Mouse (Mus musculus): ENCODE results near the gene Gm9833. TPM values are rescaled to one million over a fixed set of nuclear protein-coding genes. Genes with fewer than 3 reads are reported as not detected.
A peak's percentile ranks its signal among the peaks of the same experiment; 100 is the strongest.
"Not testable (repeated sequence)": the region's sequence is repeated elsewhere in the genome, so short reads cannot be mapped to it uniquely, and the experiment has no call there.

Gene Gm9833
- 2.5 and 3.2 TPM in 2 replicates for polyA plus RNA-seq (2014; fragmentation: Nextera tagmentation; extraction: Ambion mirVana)

DNA sequence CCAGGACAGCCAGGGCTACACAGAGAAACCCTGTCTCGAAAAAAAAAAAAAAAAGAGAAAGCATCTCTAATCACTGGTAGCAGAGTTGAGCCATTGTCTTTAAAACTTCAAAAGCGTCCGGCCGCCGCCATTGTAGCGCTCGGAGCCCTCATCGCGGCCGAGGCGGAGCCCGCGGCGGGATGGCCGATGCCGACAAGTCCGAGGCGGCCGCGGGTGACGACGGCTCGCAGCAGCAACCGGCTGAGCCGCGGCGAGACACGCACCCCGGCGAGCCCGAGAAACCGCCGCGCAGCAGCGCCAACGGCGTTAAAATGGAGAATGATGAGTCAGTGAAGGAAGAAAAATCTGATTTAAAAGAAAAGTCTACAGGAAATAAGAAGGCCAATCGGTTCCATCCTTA is at the start of gene Gm9833:
Gene Gm9833 (plus strand): TSS at position 117 of the 400 bp plus-strand sequence.
- H3K4me2 ChIP-seq = peak within 1 kb of the TSS; percentile 28
- not testable (repeated sequence) for DNase-seq (ENCODE audit: low spot score); ATAC-seq (replicated peaks; ENCODE audit: low FRiP score); H3K4me3 ChIP-seq (ENCODE audit: low read depth, low read length); H3K36me3 ChIP-seq (ENCODE audit: control insufficient read depth, insufficient read depth, low read length); H3K27ac ChIP-seq (ENCODE audit: low read depth, low read length); H3K9me3 ChIP-seq (ENCODE audit: control insufficient read depth, low read length); H3K4me1 ChIP-seq (replicated peaks; ENCODE audit: control insufficient read depth, insufficient read depth, low read length); H3K9ac ChIP-seq (ENCODE audit: low read depth, low read length)
- WGBS = 41% methylated on average over 30 of the region's 38 CpGs
- peaks cover 12% of the 10 kb centered on the region for H3K27me3 ChIP-seq (replicated peaks; ENCODE audit: control insufficient read depth, insufficient read depth, low read length)

DNA sequence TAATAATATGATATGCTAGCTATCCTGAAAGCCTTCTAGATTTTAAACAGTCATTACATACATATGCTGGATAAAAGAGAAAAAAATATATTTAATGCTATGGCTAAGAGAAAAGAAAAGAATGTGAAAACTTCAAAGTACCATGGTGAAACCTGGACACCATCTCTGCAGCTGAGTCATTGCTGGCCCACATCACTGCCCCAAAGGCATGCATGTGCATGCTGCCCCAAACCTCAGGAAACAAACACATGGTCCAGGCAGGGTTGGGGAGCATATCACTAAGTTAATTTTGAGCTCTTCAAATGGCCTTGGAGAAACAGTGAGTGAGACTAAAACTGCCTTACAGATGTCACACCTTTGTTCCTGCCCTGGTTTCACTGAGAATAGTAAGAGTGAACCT is 17.8 kb upstream of the Gm9833 start:
- no peaks in the 10 kb centered on the region for H3K4me1 ChIP-seq (replicated peaks; ENCODE audit: control insufficient read depth, insufficient read depth, low read length)
- no peak overlapping the region for H3K4me3 ChIP-seq (ENCODE audit: low read depth, low read length)
- no peak for DNase-seq (ENCODE audit: low spot score)
- H3K4me2 ChIP-seq = no peak overlapping the region
- H3K27ac ChIP-seq (ENCODE audit: low read depth, low read length) = no peak overlapping the region
- no peaks in the 10 kb centered on the region for H3K36me3 ChIP-seq (ENCODE audit: control insufficient read depth, insufficient read depth, low read length)
- H3K27me3 ChIP-seq (replicated peaks; ENCODE audit: control insufficient read depth, insufficient read depth, low read length) = no peaks in the 10 kb centered on the region
- ATAC-seq (replicated peaks; ENCODE audit: low FRiP score) = no peak
- H3K9me3 ChIP-seq (ENCODE audit: control insufficient read depth, low read length) = no peaks in the 10 kb centered on the region
- no peak overlapping the region for H3K9ac ChIP-seq (ENCODE audit: low read depth, low read length)

DNA sequence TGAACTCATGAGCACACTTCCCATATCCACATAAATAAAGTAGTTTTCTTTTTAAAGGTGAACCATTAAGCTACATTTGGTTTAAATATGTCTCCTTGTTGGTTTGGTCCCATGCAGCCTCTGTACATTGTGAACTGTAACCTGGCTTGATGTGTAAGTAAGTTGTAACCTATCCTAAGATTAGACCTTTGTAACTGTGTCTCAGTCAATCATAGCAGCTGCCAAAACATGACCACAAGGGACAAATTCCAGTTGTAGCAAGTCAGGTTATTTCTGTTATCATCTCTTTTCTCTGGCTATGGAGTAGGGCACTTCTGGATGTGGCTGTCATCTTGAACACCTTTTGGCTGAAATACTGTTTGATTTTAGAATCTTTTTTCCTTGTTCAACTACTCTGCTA is 12.1 kb upstream of the Gm9833 start:
- H3K9ac ChIP-seq (ENCODE audit: low read depth, low read length) = no peak overlapping the region
- H3K4me2 ChIP-seq = no peak overlapping the region
- DNase-seq (ENCODE audit: low spot score) = no peak
- ATAC-seq (replicated peaks; ENCODE audit: low FRiP score) = no peak
- no peaks in the 10 kb centered on the region for H3K4me1 ChIP-seq (replicated peaks; ENCODE audit: control insufficient read depth, insufficient read depth, low read length)
- H3K4me3 ChIP-seq (ENCODE audit: low read depth, low read length) = no peak overlapping the region
- H3K27ac ChIP-seq (ENCODE audit: low read depth, low read length) = no peak overlapping the region
- no peaks in the 10 kb centered on the region for H3K36me3 ChIP-seq (ENCODE audit: control insufficient read depth, insufficient read depth, low read length)
- no peaks in the 10 kb centered on the region for H3K27me3 ChIP-seq (replicated peaks; ENCODE audit: control insufficient read depth, insufficient read depth, low read length)
- no peaks in the 10 kb centered on the region for H3K9me3 ChIP-seq (ENCODE audit: control insufficient read depth, low read length)

DNA sequence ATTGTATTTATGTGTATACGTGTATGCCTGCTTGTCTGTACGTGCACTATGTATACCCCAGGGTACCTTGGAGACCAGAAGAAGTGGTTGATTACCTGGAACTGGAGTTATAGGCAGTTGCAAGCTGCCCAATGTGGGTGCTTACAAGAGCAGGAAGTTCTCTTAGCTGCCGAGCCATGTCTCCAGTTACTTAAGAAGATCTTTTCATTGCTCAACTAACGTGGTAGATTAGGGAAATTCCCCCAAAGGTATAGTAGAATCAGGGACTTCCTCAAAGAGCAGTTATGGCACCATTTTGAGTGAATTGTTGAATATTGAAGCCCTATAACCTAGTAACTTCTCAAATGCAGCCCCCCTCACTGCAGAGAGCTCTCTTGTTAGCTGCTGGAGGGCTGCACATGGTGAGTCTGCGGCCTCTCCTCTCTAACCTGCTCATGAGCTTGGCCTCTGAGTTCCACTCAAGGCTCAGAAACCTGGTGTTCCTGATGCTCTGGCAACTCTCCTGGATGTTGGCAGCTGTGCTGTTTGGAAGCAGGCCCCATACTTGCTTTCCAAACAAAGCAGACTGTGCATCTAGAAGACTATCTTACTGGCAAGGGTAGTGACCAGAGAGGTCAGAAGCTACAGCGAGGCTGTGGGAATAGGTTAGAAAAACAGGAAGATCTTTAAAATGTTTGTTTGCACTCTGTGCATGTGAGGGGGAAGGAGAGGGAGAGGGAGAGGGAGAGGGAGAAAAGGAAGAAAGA is 10.6 kb upstream of the Gm9833 start:
- Histone ChIP-seq H3K27ac (ENCODE audit: low read depth, low read length) (no peak overlapping the region), H3K9me3 (ENCODE audit: control insufficient read depth, low read length) (no peaks in the 10 kb centered on the region), H3K36me3 (ENCODE audit: control insufficient read depth, insufficient read depth, low read length) (no peaks in the 10 kb centered on the region), H3K4me3 (ENCODE audit: low read depth, low read length) (no peak overlapping the region), H3K9ac (ENCODE audit: low read depth, low read length) (no peak overlapping the region), H3K27me3 (replicated peaks; ENCODE audit: control insufficient read depth, insufficient read depth, low read length) (no peaks in the 10 kb centered on the region), H3K4me1 (replicated peaks; ENCODE audit: control insufficient read depth, insufficient read depth, low read length) (no peaks in the 10 kb centered on the region), H3K4me2 (no peak overlapping the region)
- DNase-seq (ENCODE audit: low spot score) (no peak), ATAC-seq (replicated peaks; ENCODE audit: low FRiP score) (no peak)
- 68% methylated on average over 6 of the region's 6 CpGs for WGBS

DNA sequence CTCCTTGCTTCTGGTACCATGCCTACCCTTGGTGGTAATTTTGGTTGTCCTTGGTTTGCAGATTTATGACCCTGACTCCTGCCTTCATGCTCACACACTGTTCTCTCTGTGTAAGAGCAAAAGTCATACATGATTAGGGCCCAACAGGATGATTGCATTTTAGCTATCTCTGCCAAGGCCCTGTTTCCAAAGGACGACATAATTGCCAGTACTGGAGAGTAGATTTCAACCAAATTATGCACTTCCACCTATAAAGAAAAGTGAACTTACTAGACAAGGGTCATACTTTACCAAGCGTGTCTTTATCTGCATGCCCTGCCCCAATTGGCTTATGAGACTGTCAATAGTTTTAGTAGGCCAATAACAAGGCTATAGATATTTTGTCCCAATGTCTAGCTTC is 9.8 kb upstream of the Gm9833 start:
- H3K4me3 ChIP-seq (ENCODE audit: low read depth, low read length) = no peak overlapping the region
- ATAC-seq (replicated peaks; ENCODE audit: low FRiP score) (no peak), DNase-seq (ENCODE audit: low spot score) (no peak)
- no peak overlapping the region for H3K4me2 ChIP-seq
- no peaks in the 10 kb centered on the region for H3K36me3 ChIP-seq (ENCODE audit: control insufficient read depth, insufficient read depth, low read length)
- WGBS = 88% methylated on average over 2 of the region's 2 CpGs
- H3K9me3 ChIP-seq (ENCODE audit: control insufficient read depth, low read length) = no peaks in the 10 kb centered on the region
- H3K4me1 ChIP-seq (replicated peaks; ENCODE audit: control insufficient read depth, insufficient read depth, low read length) = no peaks in the 10 kb centered on the region
- H3K27me3 ChIP-seq (replicated peaks; ENCODE audit: control insufficient read depth, insufficient read depth, low read length) = no peaks in the 10 kb centered on the region
- H3K9ac ChIP-seq (ENCODE audit: low read depth, low read length) = no peak overlapping the region
- no peak overlapping the region for H3K27ac ChIP-seq (ENCODE audit: low read depth, low read length)

DNA sequence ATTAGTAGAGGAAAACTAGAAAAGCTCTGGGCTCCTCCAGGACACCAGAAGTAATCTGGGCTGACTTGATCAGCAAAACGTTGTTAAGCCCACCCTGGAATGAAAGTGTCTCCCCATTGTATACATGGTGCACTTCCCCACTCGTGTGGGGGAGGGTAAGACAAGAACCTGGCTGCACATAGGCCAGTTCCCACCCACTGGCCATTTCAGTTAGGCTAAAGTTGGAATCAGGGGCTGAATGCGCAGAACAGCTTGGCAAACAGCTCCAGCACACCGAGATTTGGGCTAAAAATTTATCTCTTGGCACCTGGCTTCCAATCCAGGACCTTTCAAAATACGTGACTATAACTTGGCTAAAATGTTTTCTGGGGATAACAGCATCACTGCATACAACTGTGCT is 6.6 kb upstream of the Gm9833 start:
- no peak overlapping the region for H3K27ac ChIP-seq (ENCODE audit: low read depth, low read length)
- no peak for DNase-seq (ENCODE audit: low spot score)
- no peak overlapping the region for H3K9ac ChIP-seq (ENCODE audit: low read depth, low read length)
- H3K27me3 ChIP-seq (replicated peaks; ENCODE audit: control insufficient read depth, insufficient read depth, low read length) = peaks cover 1% of the 10 kb centered on the region; the same call in 1 of the 2 replicates
- H3K4me3 ChIP-seq (ENCODE audit: low read depth, low read length) = no peak overlapping the region
- no peak for ATAC-seq (replicated peaks; ENCODE audit: low FRiP score)
- H3K36me3 ChIP-seq (ENCODE audit: control insufficient read depth, insufficient read depth, low read length) = no peaks in the 10 kb centered on the region
- H3K4me2 ChIP-seq = no peak overlapping the region
- H3K9me3 ChIP-seq (ENCODE audit: control insufficient read depth, low read length) = no peaks in the 10 kb centered on the region
- H3K4me1 ChIP-seq (replicated peaks; ENCODE audit: control insufficient read depth, insufficient read depth, low read length) = no peaks in the 10 kb centered on the region
- 62% methylated on average over 5 of the region's 5 CpGs for WGBS

DNA sequence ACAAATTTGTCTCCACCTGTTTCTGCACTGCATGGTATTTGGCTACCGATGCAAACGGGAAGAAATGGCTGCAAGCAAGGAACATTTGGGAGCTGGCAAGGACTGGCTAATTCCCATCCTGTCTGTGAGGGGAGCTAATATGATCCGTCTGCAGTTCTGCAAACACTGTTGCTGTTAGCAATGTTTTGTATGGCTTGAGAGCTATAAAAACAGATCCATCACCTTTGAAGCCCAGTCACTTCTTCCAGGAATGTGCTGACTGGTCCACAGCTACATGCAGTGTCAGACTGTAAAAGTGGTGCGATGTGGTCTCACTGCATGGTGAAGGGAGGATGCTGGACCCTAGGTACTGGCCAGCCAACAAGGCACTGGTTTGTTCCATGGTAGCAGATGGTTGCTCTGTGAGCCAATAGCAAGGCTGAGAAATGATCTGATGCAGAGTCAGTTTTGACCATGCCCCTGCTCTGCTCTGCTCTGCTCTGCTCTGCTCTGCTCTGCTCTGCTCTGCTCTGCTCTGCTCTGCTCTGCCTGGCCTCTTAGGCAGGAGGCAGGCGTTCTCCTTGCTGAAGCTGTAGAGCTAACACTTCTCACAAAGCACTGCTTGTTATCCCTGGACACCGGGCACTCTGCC is 5.9 kb upstream of the Gm9833 start:
- 74% methylated on average over 6 of the region's 6 CpGs for WGBS
- Histone ChIP-seq H3K27ac (ENCODE audit: low read depth, low read length) (no peak overlapping the region), H3K36me3 (ENCODE audit: control insufficient read depth, insufficient read depth, low read length) (no peaks in the 10 kb centered on the region), H3K4me2 (no peak overlapping the region), H3K9ac (ENCODE audit: low read depth, low read length) (no peak overlapping the region), H3K4me1 (replicated peaks; ENCODE audit: control insufficient read depth, insufficient read depth, low read length) (no peaks in the 10 kb centered on the region), H3K27me3 (replicated peaks; ENCODE audit: control insufficient read depth, insufficient read depth, low read length) (peaks cover 7% of the 10 kb centered on the region; the same call in 1 of the 2 replicates), H3K9me3 (ENCODE audit: control insufficient read depth, low read length) (no peaks in the 10 kb centered on the region), H3K4me3 (ENCODE audit: low read depth, low read length) (no peak overlapping the region)
- ATAC-seq (replicated peaks; ENCODE audit: low FRiP score) = no peak
- DNase-seq (ENCODE audit: low spot score) = no peak

DNA sequence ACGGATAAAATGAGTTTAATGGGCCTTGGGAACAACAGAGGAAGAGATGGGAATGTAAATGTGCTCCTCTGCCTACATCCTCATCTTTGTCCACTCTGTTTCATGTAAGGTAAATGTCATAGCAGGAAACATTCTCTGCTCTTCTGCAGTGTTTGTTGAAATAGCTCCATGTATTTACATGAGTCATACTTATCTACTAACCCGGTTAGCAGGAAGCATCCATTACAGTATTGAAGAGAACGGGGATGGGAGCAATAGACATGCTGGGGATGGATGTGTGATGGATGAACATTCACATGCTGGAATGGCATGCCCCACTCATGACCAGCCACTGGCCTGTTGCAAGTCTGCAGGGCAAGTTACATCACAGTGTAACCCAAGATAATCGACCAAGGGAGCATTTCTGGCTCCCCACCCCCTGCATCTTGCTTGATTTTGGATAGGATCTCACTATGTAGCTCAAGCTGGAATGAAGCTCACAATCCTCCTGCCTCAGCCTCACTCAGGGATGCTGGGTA is 5.3 kb upstream of the Gm9833 start:
- H3K36me3 ChIP-seq (ENCODE audit: control insufficient read depth, insufficient read depth, low read length) = no peaks in the 10 kb centered on the region
- H3K27ac ChIP-seq (ENCODE audit: low read depth, low read length) = no peak overlapping the region
- H3K4me2 ChIP-seq = no peak overlapping the region
- no peak for DNase-seq (ENCODE audit: low spot score)
- 59% methylated on average over 4 of the region's 4 CpGs for WGBS
- no peak for ATAC-seq (replicated peaks; ENCODE audit: low FRiP score)
- H3K27me3 ChIP-seq (replicated peaks; ENCODE audit: control insufficient read depth, insufficient read depth, low read length) = peaks cover 10% of the 10 kb centered on the region
- H3K4me1 ChIP-seq (replicated peaks; ENCODE audit: control insufficient read depth, insufficient read depth, low read length) = no peaks in the 10 kb centered on the region
- H3K9me3 ChIP-seq (ENCODE audit: control insufficient read depth, low read length) = no peaks in the 10 kb centered on the region
- H3K9ac ChIP-seq (ENCODE audit: low read depth, low read length) = no peak overlapping the region
- no peak overlapping the region for H3K4me3 ChIP-seq (ENCODE audit: low read depth, low read length)

DNA sequence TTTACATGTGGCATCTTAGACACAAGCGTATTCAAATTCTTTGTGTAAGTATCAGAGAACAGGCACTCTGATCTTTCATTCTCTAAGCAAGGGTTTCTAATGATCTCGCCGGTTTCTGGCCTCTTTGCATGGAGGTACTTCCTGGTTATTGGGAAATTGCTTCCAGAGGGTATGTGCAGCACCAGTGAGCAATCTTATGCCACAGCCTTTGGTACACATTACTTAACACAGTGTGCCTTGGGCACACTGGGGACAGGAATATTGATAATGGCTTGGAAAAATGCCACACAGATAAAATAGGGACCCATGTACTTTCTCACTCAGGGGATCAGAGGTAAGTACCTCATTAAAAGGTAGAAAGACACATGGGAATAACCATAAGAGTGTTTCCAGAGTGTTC is 3.8 kb upstream of the Gm9833 start:
- H3K36me3 ChIP-seq (ENCODE audit: control insufficient read depth, insufficient read depth, low read length) = no peaks in the 10 kb centered on the region
- no peak for ATAC-seq (replicated peaks; ENCODE audit: low FRiP score)
- peaks cover 12% of the 10 kb centered on the region for H3K27me3 ChIP-seq (replicated peaks; ENCODE audit: control insufficient read depth, insufficient read depth, low read length)
- WGBS = 81% methylated on average over 3 of the region's 3 CpGs
- no peak overlapping the region for H3K4me2 ChIP-seq
- H3K4me3 ChIP-seq (ENCODE audit: low read depth, low read length) = no peak overlapping the region
- no peaks in the 10 kb centered on the region for H3K9me3 ChIP-seq (ENCODE audit: control insufficient read depth, low read length)
- no peak overlapping the region for H3K27ac ChIP-seq (ENCODE audit: low read depth, low read length)
- no peak overlapping the region for H3K9ac ChIP-seq (ENCODE audit: low read depth, low read length)
- no peak for DNase-seq (ENCODE audit: low spot score)
- no peaks in the 10 kb centered on the region for H3K4me1 ChIP-seq (replicated peaks; ENCODE audit: control insufficient read depth, insufficient read depth, low read length)

Measured in liver, embryonic 11.5 days (tissue).